Mouse (Mus musculus) kidney, embryonic 15.5 days (tissue): ENCODE data around the gene Lrrc32. TPM values are rescaled to one million over a fixed set of nuclear protein-coding genes. Genes with fewer than 3 reads are reported as not detected.

Source experiments
- ATAC-seq: fragments of 200-750 bp; cut with Nextera tagmentation; replicated peaks from 2 replicates; pipeline ENCODE4 v1.8.0; 2017; ENCODE audit warnings: moderate TSS enrichment; ENCODE audit not compliant: low FRiP score
- H3K27ac ChIP-seq: fragments of 300-500 bp; sonication (generic); 2 replicates; pipeline ENCODE4 v1.5.1; 2015; ENCODE audit warnings: mild to moderate bottlenecking, inconsistent platforms
- H3K27me3 ChIP-seq: fragments of 300-500 bp; sonication (generic); 2 replicates; pipeline ENCODE4 v1.6.1; 2015; ENCODE audit warnings: inconsistent platforms
- H3K36me3 ChIP-seq: fragments of 300-500 bp; sonication (generic); 2 replicates; pipeline ENCODE4 v1.6.1; 2015; ENCODE audit warnings: inconsistent platforms
- H3K4me1 ChIP-seq: fragments of 300-500 bp; sonication (generic); 2 replicates; pipeline ENCODE4 v1.6.1; 2015; ENCODE audit warnings: inconsistent platforms
- H3K4me2 ChIP-seq: fragments of 300-500 bp; sonication (generic); 2 replicates; pipeline ENCODE4 v1.6.1; 2015; ENCODE audit warnings: moderate library complexity, mild to moderate bottlenecking, inconsistent platforms
- H3K4me3 ChIP-seq: fragments of 300-500 bp; sonication (generic); replicated peaks from 2 replicates; pipeline ENCODE4 v1.5.1; 2015; ENCODE audit warnings: mild to moderate bottlenecking, inconsistent platforms
- H3K9ac ChIP-seq: fragments of 300-500 bp; sonication (generic); 2 replicates; pipeline ENCODE4 v1.6.1; 2015; ENCODE audit warnings: mild to moderate bottlenecking, inconsistent platforms
- H3K9me3 ChIP-seq: fragments of 300-500 bp; sonication (generic); replicated peaks from 2 replicates; pipeline ENCODE4 v1.6.1; 2016; ENCODE audit warnings: inconsistent platforms
- WGBS: fragments of 180-500 bp; shearing (Covaris S2); methylation state at CpG from one replicate; pipeline ENCODE4 v1.1.7; 2015; ENCODE audit warnings: mixed read lengths; 5-methylcytosine and 5-hydroxymethylcytosine counted together
- polyA plus RNA-seq: library from polyadenylated mRNA; unstranded; fragments of >200 nt; fragmentation: Nextera tagmentation; extraction: Ambion mirVana; gene quantifications from 2 replicates; pipeline ENCODE4 v1.2.1, GENCODE M21; 2015

Gene Lrrc32
- polyA plus RNA-seq, 1 experiment from 2014 or later: 16.9 TPM

DNA sequence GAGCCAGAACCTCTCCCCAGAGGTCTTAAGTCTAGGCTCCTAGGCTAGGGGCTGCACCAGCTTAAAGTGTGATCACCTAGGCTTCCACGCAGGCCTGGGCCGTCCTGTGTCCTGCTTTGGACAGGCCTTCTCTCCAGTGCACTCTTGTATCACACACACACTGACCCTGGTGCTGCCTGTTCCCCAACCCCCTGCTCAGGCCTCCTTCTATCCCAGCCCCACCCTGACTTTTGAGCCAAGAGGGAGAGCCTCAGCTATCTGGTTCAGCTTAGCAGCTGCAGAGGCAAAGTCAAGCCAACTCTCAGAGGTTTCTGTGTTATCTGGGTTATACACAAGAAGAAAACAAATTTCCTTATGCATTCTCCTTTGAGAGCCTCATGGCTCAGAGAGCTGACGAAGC lies 11.4 kb downstream of the Lrrc32 start:
- 91% methylated on average over 3 of the region's 3 CpGs for WGBS
- H3K27ac ChIP-seq: 0 out of 2 replicates have a peak overlapping the region, but pooled peaks have one; percentile 45
- peaks cover 58% of the 10 kb centered on the region for H3K4me1 ChIP-seq
- no peaks in the 10 kb centered on the region for H3K27me3 ChIP-seq
- H3K36me3 ChIP-seq: peaks cover 34% of the 10 kb centered on the region
- no peaks in the 10 kb centered on the region for H3K9me3 ChIP-seq
- H3K4me3 ChIP-seq: no peak overlapping the region
- H3K9ac ChIP-seq: no peak overlapping the region
- no peak overlapping the region for H3K4me2 ChIP-seq
- no peak for ATAC-seq

DNA sequence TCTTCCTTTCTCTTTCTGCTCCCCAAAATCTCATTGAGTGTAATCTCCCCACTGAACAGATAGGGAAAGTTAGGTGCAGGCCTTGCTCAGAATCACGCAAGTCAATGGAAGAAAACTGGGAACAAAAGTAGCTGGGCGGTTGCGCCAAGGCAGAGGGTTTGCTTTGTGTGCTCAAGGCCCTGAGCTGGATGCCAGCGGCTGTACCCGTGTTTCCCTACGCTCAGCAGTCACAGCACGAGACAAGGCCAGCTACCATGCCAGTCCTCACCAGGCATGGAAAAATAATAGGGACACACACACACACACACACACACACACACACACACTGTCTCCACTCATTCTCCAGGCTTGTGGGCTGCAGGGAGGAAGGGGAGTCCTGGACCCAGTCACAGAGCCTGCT lies 12.0 kb downstream of the Lrrc32 start:
- no peak overlapping the region for H3K27ac ChIP-seq
- no peak overlapping the region for H3K9ac ChIP-seq
- H3K36me3 ChIP-seq: peaks cover 34% of the 10 kb centered on the region
- no peaks in the 10 kb centered on the region for H3K27me3 ChIP-seq
- no peaks in the 10 kb centered on the region for H3K9me3 ChIP-seq
- H3K4me1 ChIP-seq: peaks cover 61% of the 10 kb centered on the region
- H3K4me2 ChIP-seq: no peak overlapping the region
- WGBS: 90% methylated on average over 7 of the region's 7 CpGs
- ATAC-seq: no peak
- H3K4me3 ChIP-seq: no peak overlapping the region

DNA sequence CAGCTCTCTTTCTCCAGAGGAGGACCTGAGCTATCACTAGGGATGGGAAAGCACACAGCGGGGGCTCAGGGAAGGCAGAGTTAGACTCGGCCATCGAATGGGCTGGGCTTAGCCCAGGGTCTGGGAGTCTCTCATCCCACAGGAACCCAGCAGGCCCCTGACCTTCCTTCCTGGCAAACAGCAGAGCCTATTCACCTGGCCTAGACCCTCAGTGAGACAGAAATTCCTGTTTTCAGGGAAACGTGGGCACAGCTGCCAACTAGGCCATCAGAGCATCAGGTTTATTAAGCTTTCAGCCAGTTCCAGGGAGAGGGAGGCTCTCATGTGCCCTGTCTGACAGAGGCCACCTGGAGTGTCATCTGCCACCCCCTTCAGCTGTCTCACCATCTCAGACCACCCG lies 13.8 kb downstream of the Lrrc32 start:
- H3K4me1 ChIP-seq: peaks cover 61% of the 10 kb centered on the region
- no peaks in the 10 kb centered on the region for H3K9me3 ChIP-seq
- H3K9ac ChIP-seq: no peak overlapping the region
- peaks cover 30% of the 10 kb centered on the region for H3K36me3 ChIP-seq
- no peak overlapping the region for H3K4me2 ChIP-seq
- no peak for ATAC-seq
- 37% methylated on average over 5 of the region's 5 CpGs for WGBS
- peak overlapping the region; percentile 85 for H3K27ac ChIP-seq
- no peaks in the 10 kb centered on the region for H3K27me3 ChIP-seq
- H3K4me3 ChIP-seq: no peak overlapping the region

DNA sequence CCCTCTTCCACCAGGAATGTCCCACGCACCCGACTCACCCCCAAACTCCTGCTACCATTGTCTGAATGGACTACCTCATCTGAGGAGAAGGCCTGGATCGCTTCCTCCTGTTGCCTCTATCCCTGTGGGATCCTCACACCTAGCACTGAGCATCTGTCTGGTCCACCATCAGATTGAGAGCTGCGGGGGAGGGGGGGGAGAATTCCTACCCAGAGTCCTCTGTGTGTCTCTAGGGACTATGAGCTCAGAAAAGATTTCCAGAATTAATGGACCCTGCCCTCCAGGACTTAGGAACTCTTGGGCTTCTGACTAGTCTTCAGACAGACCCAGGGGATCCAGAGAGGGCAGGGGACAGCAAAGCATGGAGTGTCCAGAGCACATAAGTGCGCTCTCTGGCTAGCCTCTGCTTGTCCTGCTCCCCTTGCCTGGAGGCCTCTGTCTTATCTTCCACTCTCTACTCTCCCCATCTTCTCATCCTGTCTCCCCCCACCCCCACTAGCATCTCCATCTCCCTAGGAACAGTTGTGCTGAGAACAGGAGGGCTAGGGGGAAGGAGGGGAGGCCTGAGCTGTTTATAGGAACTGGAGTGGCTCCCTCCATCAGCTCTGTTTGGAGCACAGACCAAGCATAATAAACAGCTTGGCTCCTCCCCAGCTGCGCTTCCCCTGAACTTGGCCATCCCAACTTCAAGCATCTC lies 15.0 kb downstream of the Lrrc32 start:
- 60% methylated on average over 6 of the region's 6 CpGs for WGBS
- peak; percentile 86 for ATAC-seq
- peaks cover 18% of the 10 kb centered on the region; the same call in 1 of the 2 replicates for H3K36me3 ChIP-seq

DNA sequence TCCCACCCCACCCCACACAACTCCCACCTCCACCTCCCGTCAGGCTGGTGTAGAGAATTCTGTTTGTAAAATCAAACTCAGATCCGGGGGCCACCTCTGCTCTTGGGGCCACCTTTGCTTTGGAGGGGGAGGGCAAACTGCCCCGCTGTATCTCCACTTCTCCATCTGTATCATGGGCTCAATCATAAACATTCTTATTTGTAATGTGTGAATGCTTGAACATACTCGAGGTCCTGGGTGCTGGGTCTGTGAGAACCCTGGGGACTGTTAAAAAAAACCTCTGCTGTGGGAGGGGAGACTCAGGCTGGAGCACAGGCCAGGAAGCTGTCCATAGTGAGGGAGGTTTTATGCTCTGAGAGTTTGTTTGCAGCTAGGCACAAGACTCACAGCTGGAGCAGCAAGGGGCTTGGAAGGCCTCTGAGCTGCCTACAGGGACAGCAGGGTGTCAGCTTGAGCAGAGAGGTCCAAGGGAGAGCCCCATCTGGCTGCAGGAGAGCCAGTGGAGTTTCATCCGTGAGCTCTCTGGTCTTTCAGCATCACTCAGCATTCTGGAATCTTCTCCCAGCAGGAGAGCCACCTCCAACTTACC lies 15.7 kb downstream of the Lrrc32 start:
- Histone ChIP-seq H3K9me3 (no peaks in the 10 kb centered on the region), H3K36me3 (peaks cover 12% of the 10 kb centered on the region; the same call in 1 of the 2 replicates), H3K27me3 (no peaks in the 10 kb centered on the region), H3K4me3 (no peak overlapping the region), H3K4me1 (peaks cover 53% of the 10 kb centered on the region), H3K9ac (no peak overlapping the region), H3K27ac (peak overlapping the region; percentile 85), H3K4me2 (no peak overlapping the region)
- 33% methylated on average over 5 of the region's 5 CpGs for WGBS
- peak; percentile 76 for ATAC-seq

More for the DNA sequence above, 15.0 kb downstream of the Lrrc32 start:
- H3K27ac ChIP-seq: peak overlapping the region; percentile 85
- peaks cover 60% of the 10 kb centered on the region for H3K4me1 ChIP-seq
- no peaks in the 10 kb centered on the region for H3K27me3 ChIP-seq
- H3K4me3 ChIP-seq: no peak overlapping the region
- no peak overlapping the region for H3K4me2 ChIP-seq
- H3K9me3 ChIP-seq: no peaks in the 10 kb centered on the region
- H3K9ac ChIP-seq: no peak overlapping the region

DNA sequence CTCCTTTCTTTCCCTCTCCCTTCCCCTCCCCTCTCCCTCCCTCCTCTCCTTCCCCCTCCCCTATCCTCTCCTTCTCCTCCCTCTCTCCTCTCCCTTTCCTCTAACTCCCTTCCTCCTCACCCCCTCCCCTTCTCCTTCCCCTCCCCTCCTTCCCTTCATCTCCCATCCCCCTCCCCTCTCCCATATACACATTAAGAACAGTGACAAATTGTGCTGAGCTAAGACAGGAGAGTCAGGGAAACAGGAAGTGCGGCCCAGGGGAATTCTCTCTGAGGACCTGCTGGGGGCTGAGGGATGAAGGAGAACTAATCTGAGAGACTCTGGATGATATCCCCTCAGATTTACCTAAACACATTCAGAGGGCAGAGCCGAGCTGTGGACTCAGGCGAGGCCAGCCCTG lies 16.6 kb downstream of the Lrrc32 start:
- no peaks in the 10 kb centered on the region for H3K9me3 ChIP-seq
- H3K27ac ChIP-seq: peak overlapping the region; percentile 85
- H3K36me3 ChIP-seq: peaks cover 5% of the 10 kb centered on the region; the same call in 1 of the 2 replicates
- WGBS: 38% methylated on average over 3 of the region's 3 CpGs
- H3K4me2 ChIP-seq: no peak overlapping the region
- H3K4me1 ChIP-seq: peaks cover 45% of the 10 kb centered on the region
- H3K4me3 ChIP-seq: no peak overlapping the region
- no peaks in the 10 kb centered on the region for H3K27me3 ChIP-seq
- no peak for ATAC-seq
- no peak overlapping the region for H3K9ac ChIP-seq

DNA sequence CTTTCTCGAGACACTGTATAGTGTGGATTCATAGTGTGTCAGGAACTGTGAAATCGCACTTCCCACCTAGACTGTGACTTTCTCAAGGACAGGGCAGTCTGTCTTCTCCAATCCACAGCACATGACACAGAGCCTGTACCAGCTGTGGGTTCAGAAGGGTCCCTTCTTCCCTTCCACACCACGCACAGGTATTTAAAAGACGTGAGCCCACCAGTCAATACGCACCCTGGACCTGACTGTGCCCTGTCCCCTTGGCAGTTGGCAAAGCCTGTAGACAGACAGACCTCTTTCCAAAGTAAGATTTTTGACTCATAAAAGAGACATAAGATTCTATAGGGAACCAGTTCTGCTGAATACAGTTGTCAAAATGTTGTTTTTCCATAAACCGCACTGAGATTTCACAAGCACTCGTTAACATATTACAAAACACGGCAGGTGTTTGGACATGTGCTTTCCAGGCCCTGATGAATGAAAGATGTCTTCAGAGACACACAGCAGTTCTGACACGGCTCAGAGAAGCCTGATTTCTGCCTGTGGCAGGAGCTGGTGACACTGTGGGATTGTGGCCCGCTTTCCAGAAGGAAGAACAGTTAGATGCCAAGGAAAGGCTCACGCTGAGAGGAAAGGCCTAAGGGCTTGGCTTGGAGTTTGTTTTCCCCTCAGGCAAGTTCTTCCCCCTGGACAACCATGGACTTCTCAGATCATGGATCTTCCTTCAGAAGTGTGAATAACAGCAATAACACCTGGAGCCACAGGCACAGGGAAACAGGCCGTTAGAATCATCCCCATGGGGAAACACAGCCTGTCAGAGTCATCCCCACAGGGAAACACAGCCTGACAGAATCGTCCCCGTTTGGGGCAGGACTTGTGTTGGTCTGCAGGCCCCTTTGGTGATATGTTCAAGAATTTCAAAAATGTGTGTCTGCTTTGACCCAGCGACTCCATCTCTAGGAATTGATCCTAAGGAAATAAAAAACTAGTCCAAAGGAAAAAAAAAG lies 22.2 kb downstream of the Lrrc32 start:
- Histone ChIP-seq H3K36me3 (no peaks in the 10 kb centered on the region), H3K27me3 (no peaks in the 10 kb centered on the region), H3K4me1 (peaks cover 5% of the 10 kb centered on the region; the same call in 1 of the 2 replicates), H3K27ac (peak overlapping the region; percentile 51), H3K9me3 (no peaks in the 10 kb centered on the region), H3K9ac (no peak overlapping the region), H3K4me3 (no peak overlapping the region), H3K4me2 (no peak overlapping the region)
- no peak for ATAC-seq
- WGBS: 68% methylated on average over 15 of the region's 15 CpGs

DNA sequence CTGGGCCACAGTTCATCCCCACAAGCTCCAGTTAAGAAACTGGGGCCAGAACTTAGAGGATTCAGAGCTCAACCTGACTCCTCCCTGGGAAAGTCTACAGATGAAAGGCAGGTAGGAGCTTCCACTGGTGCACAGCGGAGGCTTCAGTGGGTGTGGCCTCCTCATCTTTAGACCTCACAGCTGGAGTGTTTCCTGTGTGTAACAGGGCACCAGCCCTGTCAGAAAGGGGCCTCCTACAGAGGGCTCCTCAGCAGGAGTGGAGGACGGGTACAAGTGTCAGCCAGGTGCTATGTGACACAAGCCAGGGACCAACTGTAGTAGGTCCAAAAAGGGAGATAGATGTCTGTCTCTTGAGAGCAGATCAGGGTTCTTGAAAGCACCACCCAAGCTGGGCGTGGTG lies 24.2 kb downstream of the Lrrc32 start:
- peaks cover 5% of the 10 kb centered on the region; the same call in 1 of the 2 replicates for H3K4me1 ChIP-seq
- WGBS: 62% methylated on average over 3 of the region's 3 CpGs
- no peak overlapping the region for H3K4me3 ChIP-seq
- H3K27me3 ChIP-seq: no peaks in the 10 kb centered on the region
- H3K4me2 ChIP-seq: no peak overlapping the region
- H3K9me3 ChIP-seq: no peaks in the 10 kb centered on the region
- H3K36me3 ChIP-seq: no peaks in the 10 kb centered on the region
- no peak overlapping the region for H3K27ac ChIP-seq
- no peak overlapping the region for H3K9ac ChIP-seq
- ATAC-seq: peak; percentile 58; the same call in 1 of the 2 replicates

DNA sequence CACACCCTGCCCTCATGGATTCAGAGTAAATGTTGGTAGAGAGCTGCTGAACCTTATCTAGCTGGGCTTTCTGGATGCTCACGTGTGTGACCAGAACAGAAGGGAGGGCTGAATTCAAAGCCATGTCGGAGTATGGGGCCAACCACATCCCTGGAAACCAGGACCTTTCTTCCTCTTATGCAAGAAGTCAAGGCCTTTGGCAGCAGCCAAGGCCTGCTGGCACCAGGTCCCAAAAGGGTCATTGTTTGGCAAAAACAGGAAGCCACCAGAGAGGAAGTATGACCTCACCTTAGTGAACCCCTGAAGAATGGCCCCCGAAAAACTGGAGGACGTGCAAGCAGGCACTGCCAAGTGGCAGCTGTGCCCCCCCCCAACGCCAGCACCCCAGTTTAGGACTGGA lies 33.5 kb downstream of the Lrrc32 start:
- no peaks in the 10 kb centered on the region for H3K27me3 ChIP-seq
- ATAC-seq: no peak
- peak overlapping the region; percentile 79; the same call in 1 of the 2 replicates for H3K27ac ChIP-seq
- H3K4me2 ChIP-seq: no peak overlapping the region
- no peaks in the 10 kb centered on the region for H3K9me3 ChIP-seq
- no peak overlapping the region for H3K4me3 ChIP-seq
- H3K4me1 ChIP-seq: peaks cover 32% of the 10 kb centered on the region
- 75% methylated on average over 5 of the region's 5 CpGs for WGBS
- H3K9ac ChIP-seq: no peak overlapping the region
- no peaks in the 10 kb centered on the region for H3K36me3 ChIP-seq

DNA sequence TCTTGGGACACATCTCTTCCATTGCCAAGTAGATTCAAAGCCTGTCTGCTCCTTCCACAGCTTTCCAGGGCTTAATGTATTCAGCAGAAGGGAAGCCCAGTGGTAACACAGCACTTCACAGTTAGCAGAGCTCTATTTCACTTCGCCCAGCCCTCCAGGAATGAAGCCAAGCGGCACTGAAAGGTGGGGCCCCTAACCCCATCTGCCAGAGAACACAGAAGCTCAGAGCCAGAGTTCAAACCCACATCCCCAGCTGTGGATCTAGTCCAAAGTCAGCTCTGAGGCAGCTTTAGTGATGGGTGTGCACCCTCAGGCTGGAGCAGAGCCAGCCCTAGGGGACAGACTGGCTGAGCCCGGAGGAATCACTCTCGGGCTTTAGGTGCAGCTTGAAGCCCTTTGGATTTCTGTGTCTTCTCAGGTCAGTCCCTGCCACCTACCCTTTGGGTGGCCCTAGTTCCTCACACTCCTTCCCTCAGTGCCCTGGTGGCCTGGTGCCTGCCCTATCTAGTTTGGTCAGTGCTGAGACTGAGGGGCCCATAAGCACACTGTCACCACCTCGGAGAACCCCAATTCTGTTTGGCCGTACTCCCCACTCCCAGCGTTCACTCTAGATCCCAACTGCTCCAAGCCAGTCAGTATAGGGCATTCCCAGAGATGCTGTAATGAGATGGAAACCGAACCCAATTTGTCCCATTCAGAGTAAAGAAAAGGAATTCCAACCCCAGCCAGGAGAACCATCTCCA lies 34.2 kb downstream of the Lrrc32 start:
- ATAC-seq: no peak; the same call in 1 of the 2 replicates
- Histone ChIP-seq H3K27ac (peak overlapping the region; percentile 79), H3K9me3 (no peaks in the 10 kb centered on the region), H3K9ac (no peak overlapping the region), H3K4me2 (no peak overlapping the region), H3K27me3 (no peaks in the 10 kb centered on the region), H3K4me1 (peaks cover 32% of the 10 kb centered on the region), H3K36me3 (no peaks in the 10 kb centered on the region), H3K4me3 (no peak overlapping the region)
- WGBS: 68% methylated on average over 8 of the region's 8 CpGs

DNA sequence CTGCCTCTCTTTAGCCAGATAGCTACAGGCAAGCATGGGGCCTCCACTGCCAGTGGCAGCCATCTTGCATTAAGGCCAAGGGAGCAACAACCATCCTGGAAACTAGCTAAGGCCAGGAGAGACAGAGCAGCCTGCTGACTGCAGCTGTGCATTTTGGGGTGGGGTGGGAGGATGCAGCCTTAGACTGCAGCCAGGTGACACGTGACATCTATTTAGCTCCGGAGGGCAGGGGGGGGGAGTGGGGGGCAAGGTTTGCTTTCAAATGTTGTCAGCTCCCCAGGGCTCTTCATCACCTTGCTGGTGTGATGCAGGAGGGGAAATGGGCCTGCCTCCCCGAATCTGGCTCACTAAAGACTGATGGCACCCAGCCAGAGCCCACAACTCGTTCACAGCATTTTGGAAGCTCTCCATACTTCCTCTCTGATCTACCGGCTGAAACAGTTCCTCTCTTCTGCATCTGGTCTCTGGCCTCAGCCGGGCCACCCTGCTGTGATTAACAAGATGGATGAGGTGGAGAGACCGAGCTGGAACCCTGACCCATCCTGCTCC lies 34.8 kb downstream of the Lrrc32 start:
- peak overlapping the region; percentile 79 for H3K27ac ChIP-seq
- no peak overlapping the region for H3K4me3 ChIP-seq
- no peak overlapping the region for H3K4me2 ChIP-seq
- H3K27me3 ChIP-seq: no peaks in the 10 kb centered on the region
- ATAC-seq: peak; percentile 82
- H3K9me3 ChIP-seq: no peaks in the 10 kb centered on the region
- WGBS: 10% methylated on average over 7 of the region's 7 CpGs
- H3K4me1 ChIP-seq: peaks cover 32% of the 10 kb centered on the region
- H3K36me3 ChIP-seq: no peaks in the 10 kb centered on the region
- no peak overlapping the region for H3K9ac ChIP-seq
